Mouse (Mus musculus) E14TG2a.4 (cell line): ENCODE results near the gene Mef2c.

Experiments used
- CTCF ChIP-seq: conservative IDR thresholded peaks from 2 replicates; pipeline ENCODE4 v1.5.1; 2014; ENCODE audit warnings: low read length
- NANOG ChIP-seq: IDR thresholded peaks from 2 replicates; pipeline ENCODE4 v1.6.1; 2014; ENCODE audit warnings: borderline replicate concordance, low read length, mixed read lengths

DNA sequence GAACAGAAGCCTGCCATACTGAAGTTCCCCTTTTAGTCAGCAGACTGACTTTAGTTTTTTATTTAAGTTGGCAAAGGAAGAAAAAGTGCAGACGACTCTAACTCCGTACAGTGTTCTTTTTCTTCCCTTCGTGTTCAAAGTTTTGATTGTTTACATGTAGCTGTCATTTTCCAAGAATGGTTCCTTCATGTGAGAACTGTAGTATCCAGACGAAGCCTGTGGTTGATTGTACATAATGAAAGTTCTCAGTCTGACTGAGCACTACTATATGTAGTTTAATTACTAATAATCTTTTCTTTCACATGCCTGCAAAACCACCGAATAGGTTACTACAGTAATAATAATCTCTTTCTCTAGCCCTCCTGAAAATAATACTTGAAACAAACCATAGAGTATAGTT, 68.6 kb downstream of the Mef2c start:
- TF ChIP-seq CTCF (no peak), NANOG (no peak)
